Mouse (Mus musculus): ENCODE data around the gene Ube2s. TPM values are rescaled to one million over a fixed set of nuclear protein-coding genes. Genes with fewer than 3 reads are reported as not detected.

Ube2s gene
- polyA plus RNA-seq, 1 experiment, result 210 TPM

GRCm38 (mm10) chr7:4844917-4845309 lies 32.5 kb upstream of the Ube2s start:
- no peak overlapping the region for H3K4me3 ChIP-seq (replicated peaks; ENCODE audit: extremely low read depth, low read depth, low read length)
- peak; percentile 41 for DNase-seq

GRCm38 (mm10) chr7:4844245-4844916 lies 32.0 kb upstream of the Ube2s start, which contains the start of gene Shisa7:
Gene Shisa7, minus strand, starts transcription at chr7:4844696.
- WGBS, result 2% methylated on average over 41 of the region's 41 CpGs

More at GRCm38 (mm10) chr7:4844917-4845309, 32.5 kb upstream of the Ube2s start:
- TF ChIP-seq CTCF (IDR thresholded peaks at IDR 0.05; ENCODE audit: insufficient read depth, low read length), result no peak
- TF ChIP-seq POLR2A (IDR thresholded peaks at IDR 0.05; ENCODE audit: borderline replicate concordance, extremely low read depth, low read depth, low read length), result no peak
- whole genome bisulfite sequencing, result 3% methylated on average over 13 of the region's 13 CpGs
- H3K4me1 ChIP-seq (ENCODE audit: control insufficient read depth, insufficient read depth, low read length), result no peaks in the 10 kb centered on the region

GRCm38 (mm10) chr7:4843604-4844244 lies 31.3 kb upstream of the Ube2s start:
- TF ChIP-seq CTCF (IDR thresholded peaks at IDR 0.05; ENCODE audit: insufficient read depth, low read length) (no peak), POLR2A (IDR thresholded peaks at IDR 0.05; ENCODE audit: borderline replicate concordance, extremely low read depth, low read depth, low read length) (no peak)
- DNase-seq, result no peak
- H3K4me3 ChIP-seq (replicated peaks; ENCODE audit: extremely low read depth, low read depth, low read length), result no peak overlapping the region
- 2% methylated on average over 34 of the region's 34 CpGs for WGBS
- H3K4me1 ChIP-seq (ENCODE audit: control insufficient read depth, insufficient read depth, low read length), result no peaks in the 10 kb centered on the region

More at GRCm38 (mm10) chr7:4844245-4844916, 32.0 kb upstream of the Ube2s start, which contains the start of gene Shisa7:
- no peak for TF ChIP-seq POLR2A (IDR thresholded peaks at IDR 0.05; ENCODE audit: borderline replicate concordance, extremely low read depth, low read depth, low read length)
- no peak for TF ChIP-seq CTCF (IDR thresholded peaks at IDR 0.05; ENCODE audit: insufficient read depth, low read length)
- H3K4me3 ChIP-seq (replicated peaks; ENCODE audit: extremely low read depth, low read depth, low read length), result no peak within 1 kb of the TSS
- no peaks in the 10 kb centered on the region for H3K4me1 ChIP-seq (ENCODE audit: control insufficient read depth, insufficient read depth, low read length)
- no peak for DNase-seq

GRCm38 (mm10) chr7:4842634-4843131 lies 30.3 kb upstream of the Ube2s start:
- Histone ChIP-seq H3K4me1 (ENCODE audit: control insufficient read depth, insufficient read depth, low read length) (no peaks in the 10 kb centered on the region), H3K4me3 (replicated peaks; ENCODE audit: extremely low read depth, low read depth, low read length) (no peak overlapping the region)
- 1% methylated on average over 16 of the region's 16 CpGs for WGBS
- TF ChIP-seq CTCF (IDR thresholded peaks at IDR 0.05; ENCODE audit: insufficient read depth, low read length), result no peak
- no peak for TF ChIP-seq POLR2A (IDR thresholded peaks at IDR 0.05; ENCODE audit: borderline replicate concordance, extremely low read depth, low read depth, low read length)
- no peak for DNase-seq

- no peak overlapping the region for H3K4me3 ChIP-seq (replicated peaks; ENCODE audit: extremely low read depth, low read depth, low read length)
- 56% methylated on average over 5 of the region's 5 CpGs for WGBS
- TF ChIP-seq CTCF (IDR thresholded peaks at IDR 0.05; ENCODE audit: insufficient read depth, low read length) (no peak), POLR2A (IDR thresholded peaks at IDR 0.05; ENCODE audit: borderline replicate concordance, extremely low read depth, low read depth, low read length) (no peak)
- H3K4me1 ChIP-seq (ENCODE audit: control insufficient read depth, insufficient read depth, low read length), result no peaks in the 10 kb centered on the region
- DNase-seq, result no peak
These were observed 29.7 kb upstream of the Ube2s start for GRCm38 (mm10) chr7:4842077-4842476.

GRCm38 (mm10) chr7:4837639-4838038 lies 25.2 kb upstream of the Ube2s start:
- TF ChIP-seq CTCF (IDR thresholded peaks at IDR 0.05; ENCODE audit: insufficient read depth, low read length), result no peak
- TF ChIP-seq POLR2A (IDR thresholded peaks at IDR 0.05; ENCODE audit: borderline replicate concordance, extremely low read depth, low read depth, low read length), result no peak
- Histone ChIP-seq H3K4me3 (replicated peaks; ENCODE audit: extremely low read depth, low read depth, low read length) (no peak overlapping the region), H3K4me1 (ENCODE audit: control insufficient read depth, insufficient read depth, low read length) (no peaks in the 10 kb centered on the region)
- no peak for DNase-seq
- 0% methylated on average over 1 of the region's 1 CpGs for WGBS

- Histone ChIP-seq H3K4me3 (replicated peaks; ENCODE audit: extremely low read depth, low read depth, low read length) (peak overlapping the region; percentile 12), H3K4me1 (ENCODE audit: control insufficient read depth, insufficient read depth, low read length) (no peaks in the 10 kb centered on the region)
- peak; percentile 66 for DNase-seq
- TF ChIP-seq CTCF (IDR thresholded peaks at IDR 0.05; ENCODE audit: insufficient read depth, low read length), result 0 out of 2 replicates have a peak, but pooled peaks have one; percentile 18
- TF ChIP-seq POLR2A (IDR thresholded peaks at IDR 0.05; ENCODE audit: borderline replicate concordance, extremely low read depth, low read depth, low read length), result no peak
- under 1% methylated on average over 51 of the region's 51 CpGs for WGBS
These were observed 24.0 kb upstream of the Ube2s start for GRCm38 (mm10) chr7:4836351-4836792.

GRCm38 (mm10) chr7:4835631-4836327 lies 23.4 kb upstream of the Ube2s start:
- peak; percentile 46 for DNase-seq
- Histone ChIP-seq H3K4me1 (ENCODE audit: control insufficient read depth, insufficient read depth, low read length) (no peaks in the 10 kb centered on the region), H3K4me3 (replicated peaks; ENCODE audit: extremely low read depth, low read depth, low read length) (peak overlapping the region; percentile 32)
- WGBS, result 6% methylated on average over 34 of the region's 34 CpGs
- TF ChIP-seq CTCF (IDR thresholded peaks at IDR 0.05; ENCODE audit: insufficient read depth, low read length) (no peak), POLR2A (IDR thresholded peaks at IDR 0.05; ENCODE audit: borderline replicate concordance, extremely low read depth, low read depth, low read length) (no peak)

GRCm38 (mm10) chr7:4830476-4830875 lies 18.1 kb upstream of the Ube2s start:
- 11% methylated on average over 12 of the region's 12 CpGs for WGBS
- no peaks in the 10 kb centered on the region for H3K4me1 ChIP-seq (ENCODE audit: control insufficient read depth, insufficient read depth, low read length)
- DNase-seq, result no peak
- TF ChIP-seq POLR2A (IDR thresholded peaks at IDR 0.05; ENCODE audit: borderline replicate concordance, extremely low read depth, low read depth, low read length), result no peak
- no peak for TF ChIP-seq CTCF (IDR thresholded peaks at IDR 0.05; ENCODE audit: insufficient read depth, low read length)
- no peak overlapping the region for H3K4me3 ChIP-seq (replicated peaks; ENCODE audit: extremely low read depth, low read depth, low read length)
